Mouse (Mus musculus) stomach, embryonic 16.5 days (tissue): ENCODE measurements at regions not wholly inside any gene's neighbourhood (a gene's known extent, or its start where the extent isn't known, plus 50 kb on each side); places are given as distances from the start of the nearest gene placed in this dataset.
A peak's percentile ranks its signal among the peaks of the same experiment; 100 is the strongest.

ENCODE experiments used
- ATAC-seq: fragments of 200-750 bp; cut with Nextera tagmentation; 2 replicates; pipeline ENCODE4 v1.8.0; 2017; ENCODE audit warnings: moderate number of reproducible peaks, moderate TSS enrichment; ENCODE audit not compliant: insufficient read depth, low FRiP score
- H3K27ac ChIP-seq: fragments of 300-500 bp; sonication (generic); 2 replicates; pipeline ENCODE4 v1.5.1; 2014; ENCODE audit warnings: low read length
- H3K27me3 ChIP-seq: fragments of 300-500 bp; sonication (generic); 2 replicates; pipeline ENCODE4 v1.6.1; 2014; ENCODE audit warnings: low read length, control low read depth, mixed read lengths; ENCODE audit not compliant: control insufficient read depth, insufficient read depth
- H3K36me3 ChIP-seq: fragments of 300-500 bp; sonication (generic); 2 replicates; pipeline ENCODE4 v1.6.1; 2014; ENCODE audit warnings: low read length; ENCODE audit not compliant: control insufficient read depth, insufficient read depth
- H3K4me1 ChIP-seq: fragments of 300-500 bp; sonication (generic); 2 replicates; pipeline ENCODE4 v1.6.1; 2014; ENCODE audit warnings: low read length, control low read depth, mixed read lengths; ENCODE audit not compliant: control insufficient read depth, insufficient read depth
- H3K4me2 ChIP-seq: fragments of 300-500 bp; sonication (generic); 2 replicates; pipeline ENCODE4 v1.6.1; 2014; ENCODE audit warnings: low read depth, low read length, mixed read lengths
- H3K4me3 ChIP-seq: fragments of 300-500 bp; sonication (generic); replicated peaks from 2 replicates; pipeline ENCODE4 v1.5.1; 2014; ENCODE audit warnings: mild to moderate bottlenecking, low read length
- H3K9ac ChIP-seq: fragments of 300-500 bp; sonication (generic); 2 replicates; pipeline ENCODE4 v1.6.1; 2014; ENCODE audit warnings: low read length
- H3K9me3 ChIP-seq: fragments of 300-500 bp; sonication (generic); replicated peaks from 2 replicates; pipeline ENCODE4 v1.6.1; 2016; ENCODE audit warnings: low read length, control low read depth; ENCODE audit not compliant: control insufficient read depth
- WGBS: fragments of 180-500 bp; shearing (Covaris S2); extraction: QIAGEN DNeasy Blood & Tissue Kit; methylation state at CpG from one replicate; pipeline ENCODE4 v1.1.7; 2014; 5-methylcytosine and 5-hydroxymethylcytosine counted together

GRCm38 (mm10) chr8:91949110-91949509 is 147.2 kb upstream of the Irx3 start:
- no peaks in the 10 kb centered on the region for H3K36me3 ChIP-seq
- 53% methylated on average over 9 of the region's 9 CpGs for WGBS
- H3K9ac ChIP-seq: no peak overlapping the region
- no peaks in the 10 kb centered on the region for H3K27me3 ChIP-seq
- ATAC-seq: no peak
- H3K27ac ChIP-seq: no peak overlapping the region
- H3K9me3 ChIP-seq: no peaks in the 10 kb centered on the region
- no peak overlapping the region for H3K4me3 ChIP-seq
- H3K4me1 ChIP-seq: no peaks in the 10 kb centered on the region
- H3K4me2 ChIP-seq: no peak overlapping the region

- Histone ChIP-seq H3K4me3 (no peak overlapping the region), H3K9ac (no peak overlapping the region), H3K4me1 (no peaks in the 10 kb centered on the region), H3K9me3 (no peaks in the 10 kb centered on the region), H3K36me3 (no peaks in the 10 kb centered on the region), H3K27me3 (no peaks in the 10 kb centered on the region), H3K4me2 (no peak overlapping the region), H3K27ac (no peak overlapping the region)
- 75% methylated on average over 18 of the region's 18 CpGs for WGBS
- no peak for ATAC-seq
These were observed 146.5 kb upstream of the Irx3 start for GRCm38 (mm10) chr8:91948173-91948940.

GRCm38 (mm10) chr8:91941005-91941404 is 139.1 kb upstream of the Irx3 start:
- no peak for ATAC-seq
- Histone ChIP-seq H3K4me1 (no peaks in the 10 kb centered on the region), H3K4me2 (no peak overlapping the region), H3K27me3 (no peaks in the 10 kb centered on the region), H3K27ac (no peak overlapping the region), H3K4me3 (no peak overlapping the region), H3K36me3 (no peaks in the 10 kb centered on the region), H3K9ac (no peak overlapping the region), H3K9me3 (no peaks in the 10 kb centered on the region)
- 40% methylated on average over 5 of the region's 5 CpGs for WGBS

- Histone ChIP-seq H3K4me3 (no peak overlapping the region), H3K27me3 (no peaks in the 10 kb centered on the region), H3K9ac (no peak overlapping the region), H3K36me3 (no peaks in the 10 kb centered on the region), H3K27ac (no peak overlapping the region), H3K9me3 (no peaks in the 10 kb centered on the region), H3K4me1 (no peaks in the 10 kb centered on the region), H3K4me2 (no peak overlapping the region)
- 34% methylated on average over 2 of the region's 2 CpGs for WGBS
- no peak for ATAC-seq
These were observed 135.4 kb upstream of the Irx3 start for GRCm38 (mm10) chr8:91937227-91937626.

- Histone ChIP-seq H3K9me3 (no peaks in the 10 kb centered on the region), H3K9ac (no peak overlapping the region), H3K36me3 (no peaks in the 10 kb centered on the region), H3K4me1 (no peaks in the 10 kb centered on the region), H3K27me3 (no peaks in the 10 kb centered on the region), H3K4me2 (no peak overlapping the region), H3K4me3 (no peak overlapping the region), H3K27ac (no peak overlapping the region)
- WGBS: 81% methylated on average over 4 of the region's 4 CpGs
- no peak for ATAC-seq
These were observed 128.7 kb upstream of the Irx3 start for GRCm38 (mm10) chr8:91930520-91930919.

- Histone ChIP-seq H3K4me2 (no peak overlapping the region), H3K27me3 (no peaks in the 10 kb centered on the region), H3K9me3 (no peaks in the 10 kb centered on the region), H3K27ac (no peak overlapping the region), H3K36me3 (no peaks in the 10 kb centered on the region), H3K4me3 (no peak overlapping the region), H3K9ac (no peak overlapping the region), H3K4me1 (no peaks in the 10 kb centered on the region)
- WGBS: 69% methylated on average over 8 of the region's 8 CpGs
- no peak for ATAC-seq
These were observed 124.2 kb upstream of the Irx3 start for GRCm38 (mm10) chr8:91925968-91926524.

- no peak overlapping the region for H3K9ac ChIP-seq
- H3K4me2 ChIP-seq: no peak overlapping the region
- ATAC-seq: no peak
- H3K4me1 ChIP-seq: no peaks in the 10 kb centered on the region
- H3K36me3 ChIP-seq: no peaks in the 10 kb centered on the region
- no peaks in the 10 kb centered on the region for H3K9me3 ChIP-seq
- H3K4me3 ChIP-seq: no peak overlapping the region
- no peak overlapping the region for H3K27ac ChIP-seq
- 74% methylated on average over 4 of the region's 4 CpGs for WGBS
- H3K27me3 ChIP-seq: no peaks in the 10 kb centered on the region
These were observed 122.3 kb upstream of the Irx3 start for GRCm38 (mm10) chr8:91924152-91924551.

- H3K27me3 ChIP-seq: no peaks in the 10 kb centered on the region
- ATAC-seq: peak; percentile 44
- no peak overlapping the region for H3K4me2 ChIP-seq
- no peaks in the 10 kb centered on the region for H3K9me3 ChIP-seq
- WGBS: 64% methylated on average over 3 of the region's 3 CpGs
- H3K36me3 ChIP-seq: no peaks in the 10 kb centered on the region
- H3K4me1 ChIP-seq: no peaks in the 10 kb centered on the region
- no peak overlapping the region for H3K4me3 ChIP-seq
- H3K9ac ChIP-seq: no peak overlapping the region
- H3K27ac ChIP-seq: no peak overlapping the region; the same call in 1 of the 2 replicates
These were observed 120.5 kb upstream of the Irx3 start for GRCm38 (mm10) chr8:91922211-91922874.

- no peaks in the 10 kb centered on the region for H3K36me3 ChIP-seq
- no peak overlapping the region for H3K9ac ChIP-seq
- WGBS: 88% methylated on average over 5 of the region's 5 CpGs
- no peak overlapping the region for H3K4me3 ChIP-seq
- H3K9me3 ChIP-seq: no peaks in the 10 kb centered on the region
- ATAC-seq: no peak
- H3K4me2 ChIP-seq: no peak overlapping the region
- no peaks in the 10 kb centered on the region for H3K4me1 ChIP-seq
- H3K27ac ChIP-seq: no peak overlapping the region
- no peaks in the 10 kb centered on the region for H3K27me3 ChIP-seq
These were observed 116.0 kb upstream of the Irx3 start for GRCm38 (mm10) chr8:91917834-91918233.
